Mouse (Mus musculus) lung, postnatal 0 days (tissue): ENCODE measurements around the gene Fam172a. TPM values are rescaled to one million over a fixed set of nuclear protein-coding genes. Genes with fewer than 3 reads are reported as not detected.

Experiments
- ATAC-seq: fragments of 200-750 bp; cut with Nextera tagmentation; 2 replicates; pipeline ENCODE4 v1.8.0; 2017; ENCODE audit warnings: moderate library complexity
- DNase-seq: peaks from one replicate; pipeline ENCODE4 v3.0.0-alpha.2; 2016; ENCODE audit warnings: low spot score
- H3K27ac ChIP-seq: fragments of 300-500 bp; sonication (generic); 2 replicates; pipeline ENCODE4 v1.5.1; 2014; ENCODE audit warnings: antibody characterized with exemption, mild to moderate bottlenecking, low read length, mixed read lengths
- H3K27me3 ChIP-seq: fragments of 300-500 bp; sonication (generic); replicated peaks from 2 replicates; pipeline ENCODE4 v1.6.1; 2014; ENCODE audit warnings: low read length, mixed read lengths; ENCODE audit not compliant: insufficient read depth
- H3K36me3 ChIP-seq: fragments of 300-500 bp; sonication (generic); 2 replicates; pipeline ENCODE4 v1.6.1; 2014; ENCODE audit warnings: low read length, mixed read lengths; ENCODE audit not compliant: insufficient read depth
- H3K4me1 ChIP-seq: fragments of 300-500 bp; sonication (generic); 2 replicates; pipeline ENCODE4 v1.6.1; 2014; ENCODE audit warnings: antibody characterized with exemption, low read depth, low read length, mixed read lengths; ENCODE audit not compliant: insufficient read depth
- H3K4me2 ChIP-seq: fragments of 300-500 bp; sonication (generic); replicated peaks from 2 replicates; pipeline ENCODE4 v1.6.1; 2014; ENCODE audit warnings: low read depth, mild to moderate bottlenecking, low read length, moderate library complexity, mixed read lengths
- H3K4me3 ChIP-seq: fragments of 300-500 bp; sonication (generic); 2 replicates; pipeline ENCODE4 v1.5.1; 2014; ENCODE audit warnings: low read depth, low read length
- H3K9ac ChIP-seq: fragments of 300-500 bp; sonication (generic); replicated peaks from 2 replicates; pipeline ENCODE4 v1.6.1; 2014; ENCODE audit warnings: low read depth, mild to moderate bottlenecking
- H3K9me3 ChIP-seq: fragments of 300-500 bp; sonication (generic); 2 replicates; pipeline ENCODE4 v1.6.1; 2016; ENCODE audit warnings: low read length, mixed read lengths
- CTCF ChIP-seq: IDR thresholded peaks from 2 replicates; pipeline ENCODE4 v1.5.1; 2016; ENCODE audit warnings: antibody characterized with exemption, mild to moderate bottlenecking
- EP300 ChIP-seq: IDR thresholded peaks from 2 replicates; pipeline ENCODE4 v1.6.1; 2016; ENCODE audit warnings: antibody characterized with exemption, mild to moderate bottlenecking, control low read depth
- WGBS: fragments of 180-500 bp; shearing (Covaris S2); extraction: QIAGEN DNeasy Blood & Tissue Kit; methylation state at CpG from one replicate; pipeline ENCODE4 v1.1.7; 2014; 5-methylcytosine and 5-hydroxymethylcytosine counted together
- polyA plus RNA-seq: library from polyadenylated mRNA; unstranded; fragments of >200 nt; fragmentation: Nextera tagmentation; extraction: Ambion mirVana; gene quantifications from 2 replicates; pipeline ENCODE4 v1.2.1, GENCODE M21; 2015

Fam172a gene
- polyA plus RNA-seq, 1 experiment from 2014 or later = 21.8 TPM

GRCm38 (mm10) chr13:78184786-78185466, 483.1 kb downstream of the Fam172a start:
- Histone ChIP-seq H3K36me3 (no peaks in the 10 kb centered on the region), H3K4me2 (no peak overlapping the region), H3K4me3 (no peak overlapping the region), H3K27ac (no peak overlapping the region), H3K9ac (no peak overlapping the region), H3K27me3 (peaks cover 63% of the 10 kb centered on the region), H3K4me1 (no peaks in the 10 kb centered on the region), H3K9me3 (no peaks in the 10 kb centered on the region)
- ATAC-seq (no peak), DNase-seq (no peak)
- TF ChIP-seq CTCF (no peak), EP300 (no peak)
- WGBS = 23% methylated on average over 14 of the region's 14 CpGs

DNA sequence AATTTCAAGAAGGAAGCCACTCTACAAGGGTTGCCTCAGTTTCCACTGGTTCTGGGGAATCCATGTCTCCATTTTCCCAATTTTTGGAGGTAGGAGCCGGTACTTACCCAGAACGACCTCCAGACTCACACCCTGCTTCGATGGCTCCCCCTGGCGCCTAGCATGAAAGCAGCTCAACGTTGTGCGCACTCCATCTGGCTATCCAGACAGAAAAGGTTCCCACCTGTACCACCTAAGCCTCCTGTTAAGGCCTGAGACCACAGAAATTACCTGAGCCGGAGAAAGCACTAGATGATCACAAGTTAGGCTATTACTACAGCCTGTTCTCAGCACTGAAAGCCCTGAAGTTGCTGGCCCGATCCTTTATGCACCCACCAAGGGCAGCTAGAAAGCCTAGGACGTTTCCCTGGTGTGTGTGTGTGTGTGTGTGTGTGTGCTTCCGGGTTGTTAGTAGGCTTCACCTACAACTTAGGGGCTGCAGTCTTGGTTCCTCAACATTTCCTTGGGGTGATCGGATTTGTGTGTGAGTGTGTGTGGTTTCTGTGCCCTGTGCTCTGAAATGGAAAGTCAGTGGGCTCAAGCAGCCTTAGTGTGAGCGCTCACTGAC, 484.6 kb downstream of the Fam172a start:
- Histone ChIP-seq H3K9me3 (no peaks in the 10 kb centered on the region), H3K9ac (no peak overlapping the region), H3K4me1 (no peaks in the 10 kb centered on the region), H3K36me3 (no peaks in the 10 kb centered on the region), H3K27ac (no peak overlapping the region), H3K27me3 (peaks cover 48% of the 10 kb centered on the region), H3K4me3 (no peak overlapping the region), H3K4me2 (no peak overlapping the region)
- peak; percentile 62 for TF ChIP-seq CTCF
- TF ChIP-seq EP300 = no peak
- DNase-seq = no peak
- WGBS = 41% methylated on average over 12 of the region's 12 CpGs
- ATAC-seq = no peak

- H3K4me2 ChIP-seq = no peak overlapping the region
- 65% methylated on average over 5 of the region's 5 CpGs for WGBS
- peaks cover 35% of the 10 kb centered on the region for H3K27me3 ChIP-seq
- H3K9ac ChIP-seq = no peak overlapping the region
- no peak overlapping the region for H3K27ac ChIP-seq
- H3K36me3 ChIP-seq = no peaks in the 10 kb centered on the region
- H3K9me3 ChIP-seq = no peaks in the 10 kb centered on the region
- ATAC-seq (no peak), DNase-seq (no peak)
- TF ChIP-seq CTCF (no peak), EP300 (no peak)
- no peaks in the 10 kb centered on the region for H3K4me1 ChIP-seq
- no peak overlapping the region for H3K4me3 ChIP-seq
Observed at GRCm38 (mm10) chr13:78187833-78188232, 486.0 kb downstream of the Fam172a start.

GRCm38 (mm10) chr13:78189586-78189985, 487.8 kb downstream of the Fam172a start:
- no peak overlapping the region for H3K9ac ChIP-seq
- H3K27ac ChIP-seq = no peak overlapping the region
- 51% methylated on average over 10 of the region's 10 CpGs for WGBS
- H3K27me3 ChIP-seq = peaks cover 22% of the 10 kb centered on the region
- no peak for TF ChIP-seq CTCF
- TF ChIP-seq EP300 = no peak
- H3K36me3 ChIP-seq = no peaks in the 10 kb centered on the region
- H3K4me1 ChIP-seq = no peaks in the 10 kb centered on the region
- DNase-seq (no peak), ATAC-seq (no peak)
- no peaks in the 10 kb centered on the region for H3K9me3 ChIP-seq
- H3K4me2 ChIP-seq = no peak overlapping the region
- no peak overlapping the region for H3K4me3 ChIP-seq

- H3K36me3 ChIP-seq = no peaks in the 10 kb centered on the region
- no peak overlapping the region for H3K4me2 ChIP-seq
- H3K27me3 ChIP-seq = peaks cover 33% of the 10 kb centered on the region
- TF ChIP-seq EP300 (no peak), CTCF (no peak)
- no peak overlapping the region for H3K27ac ChIP-seq
- 51% methylated on average over 4 of the region's 4 CpGs for WGBS
- H3K4me3 ChIP-seq = no peak overlapping the region
- no peaks in the 10 kb centered on the region for H3K9me3 ChIP-seq
- ATAC-seq = no peak
- H3K4me1 ChIP-seq = no peaks in the 10 kb centered on the region
- H3K9ac ChIP-seq = no peak overlapping the region
- no peak for DNase-seq
Observed at GRCm38 (mm10) chr13:78193211-78193610, 491.4 kb downstream of the Fam172a start.

DNA sequence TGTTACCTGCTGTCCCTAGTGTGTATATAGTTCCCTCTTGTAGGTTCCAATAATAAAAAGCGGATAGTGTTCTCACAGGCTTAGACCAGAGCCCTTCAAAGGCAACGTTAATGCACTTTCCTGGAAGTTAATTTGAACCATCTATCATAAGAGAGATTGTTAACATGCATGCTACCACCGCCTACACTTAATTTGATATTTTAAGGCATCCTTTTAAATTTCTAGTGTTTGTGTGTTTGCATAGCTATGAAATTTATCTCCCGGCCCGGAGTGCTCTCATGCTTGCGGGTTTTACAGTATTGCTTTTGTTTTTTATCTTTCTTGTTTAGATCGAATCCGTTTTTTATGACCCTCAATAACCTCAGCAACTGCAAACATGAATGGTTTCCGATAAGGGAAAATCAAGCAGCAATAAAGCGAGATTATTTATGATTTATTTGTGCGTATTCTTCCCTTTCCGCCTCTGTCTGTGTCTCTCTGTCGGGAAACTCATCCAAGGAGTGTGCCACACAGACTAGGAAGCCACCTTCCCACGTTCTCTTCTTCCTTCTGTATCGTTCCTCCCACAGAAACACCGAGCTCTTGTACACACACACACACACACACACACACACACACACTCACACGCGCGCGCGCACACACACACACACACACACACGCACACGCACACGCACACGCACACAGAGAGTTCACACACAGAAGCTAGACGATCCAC, 492.5 kb downstream of the Fam172a start:
- Histone ChIP-seq H3K27ac (no peak overlapping the region), H3K36me3 (no peaks in the 10 kb centered on the region), H3K4me3 (no peak overlapping the region), H3K4me1 (no peaks in the 10 kb centered on the region), H3K9ac (no peak overlapping the region), H3K9me3 (no peaks in the 10 kb centered on the region), H3K4me2 (peak overlapping the region; percentile 38; the same call in 1 of the 2 replicates), H3K27me3 (peaks cover 33% of the 10 kb centered on the region)
- WGBS = 43% methylated on average over 16 of the region's 26 CpGs
- DNase-seq (no peak), ATAC-seq (no peak)
- TF ChIP-seq CTCF = no peak
- TF ChIP-seq EP300 = no peak
